12 mouse cellular contexts compared by ENCODE assay signal in genomic region chr14:109708733-109709132, GRCm38 (mm10).
"Had no signal": no experiment of that assay in that cellular context is flagged by ENCODE, and none has a peak within 500 bp of the region (broad histone marks: within the 10 kb centered on the region; RNA-seq: fewer than 3 reads in every experiment).

No protein-coding gene starts in this region.

- H3K36me3 ChIP-seq: limb, embryonic 15.5 days; liver, embryonic 13.5 days; lung, embryonic 15.5 days; midbrain, embryonic 12.5 days; neural tube, embryonic 13.5 days had no signal

- H3K27me3 ChIP-seq: limb, embryonic 15.5 days; liver, embryonic 13.5 days; lung, embryonic 15.5 days; midbrain, embryonic 12.5 days; neural tube, embryonic 13.5 days had no signal

- H3K9ac ChIP-seq: limb, embryonic 15.5 days; liver, embryonic 13.5 days; liver, postnatal 0 days; lung, embryonic 15.5 days; midbrain, embryonic 12.5 days; neural tube, embryonic 13.5 days had no signal

- H3K4me2 ChIP-seq: limb, embryonic 15.5 days; liver, embryonic 13.5 days; lung, embryonic 15.5 days; midbrain, embryonic 12.5 days; neural tube, embryonic 13.5 days had no signal

- H3K9me3 ChIP-seq: limb, embryonic 15.5 days; liver, embryonic 13.5 days; lung, embryonic 15.5 days; midbrain, embryonic 12.5 days; neural tube, embryonic 13.5 days had no signal

- H3K4me3 ChIP-seq: limb, embryonic 15.5 days; liver, embryonic 13.5 days; lung, embryonic 15.5 days; midbrain, embryonic 12.5 days; neural tube, embryonic 13.5 days had no signal

- H3K4me1 ChIP-seq: limb, embryonic 15.5 days; liver, embryonic 13.5 days; lung, embryonic 15.5 days; midbrain, embryonic 12.5 days; neural tube, embryonic 13.5 days had no signal

- DNase-seq: kidney, adult 8-10 months; kidney, postnatal 25 days; liver, embryonic 13.5 days; liver, postnatal 0 days; lung, postnatal 14 days; retina, postnatal 1 day had no signal

- H3K27ac ChIP-seq: limb, embryonic 15.5 days; liver, embryonic 13.5 days; lung, embryonic 15.5 days; macrophage; midbrain, embryonic 12.5 days; neural tube, embryonic 13.5 days had no signal

- ATAC-seq: liver, postnatal 0 days; midbrain, embryonic 16.5 days had no signal
